Mouse (Mus musculus) small intestine, adult 2 months (tissue): ENCODE measurements around the gene Vps37b. TPM values are rescaled to one million over a fixed set of nuclear protein-coding genes. Genes with fewer than 3 reads are reported as not detected.

ENCODE experiments used
- H3K27ac ChIP-seq: fragments of 200-500 bp; 2 replicates; pipeline ENCODE4 v1.5.1; 2012; ENCODE audit warnings: low read depth, low read length, control low read depth, inconsistent platforms; ENCODE audit not compliant: insufficient read depth
- H3K27me3 ChIP-seq: fragments of 200-500 bp; 2 replicates; pipeline ENCODE4 v1.6.1; 2012; ENCODE audit warnings: mild to moderate bottlenecking, moderate library complexity, low read length, inconsistent platforms; ENCODE audit not compliant: control insufficient read depth, insufficient read depth
- H3K36me3 ChIP-seq: fragments of 200-500 bp; 2 replicates; pipeline ENCODE4 v1.6.1; 2012; ENCODE audit warnings: mild to moderate bottlenecking, low read length, control low read depth, inconsistent platforms; ENCODE audit not compliant: control insufficient read depth, insufficient read depth
- H3K4me1 ChIP-seq: fragments of 200-500 bp; 2 replicates; pipeline ENCODE4 v1.6.1; 2012; ENCODE audit warnings: low read length, inconsistent platforms, mixed read lengths; ENCODE audit not compliant: control insufficient read depth, insufficient read depth, insufficient read length
- H3K4me3 ChIP-seq: fragments of 200-500 bp; 2 replicates; pipeline ENCODE4 v1.5.1; 2012; ENCODE audit warnings: low read depth, mild to moderate bottlenecking, control low read depth, inconsistent platforms, low read length, moderate library complexity
- CTCF ChIP-seq: fragments of 200-500 bp; IDR thresholded peaks from 2 replicates; pipeline ENCODE4 v1.5.1; 2012; ENCODE audit warnings: low read depth, mild to moderate bottlenecking, control low read depth, inconsistent platforms, low read length, moderate library complexity, mixed read lengths; ENCODE audit not compliant: insufficient replicate concordance, insufficient read length; ENCODE audit errors: extremely low read depth
- POLR2A ChIP-seq: fragments of 200-500 bp; IDR thresholded peaks from 2 replicates; pipeline ENCODE4 v1.6.1; 2012; ENCODE audit warnings: low read depth, mild to moderate bottlenecking, control low read depth, inconsistent platforms, low read length, moderate library complexity
- WGBS: fragments of 180-500 bp; shearing (Covaris S2); methylation state at CpG from one replicate; pipeline ENCODE4 v1.1.7; 2018; 5-methylcytosine and 5-hydroxymethylcytosine counted together
- polyA plus RNA-seq: library from polyadenylated mRNA; depleted of rRNA; stranded (reverse); fragments of >200 nt; gene quantifications from 2 replicates; pipeline ENCODE4 v1.2.3, GENCODE M21; 2012

Gene Vps37b
- polyA plus RNA-seq, 1 experiment: 55.6 TPM

GRCm38 (mm10) chr5:123986925-123987324 lies 45.1 kb downstream of the Vps37b start:
- Histone ChIP-seq H3K27me3 (no peaks in the 10 kb centered on the region), H3K4me1 (peaks cover 26% of the 10 kb centered on the region), H3K4me3 (no peak overlapping the region), H3K27ac (peak overlapping the region; percentile 45; the same call in 1 of the 2 replicates), H3K36me3 (peaks cover 20% of the 10 kb centered on the region)
- 25% methylated on average over 2 of the region's 2 CpGs for WGBS
- TF ChIP-seq CTCF: no peak
- no peak for TF ChIP-seq POLR2A

GRCm38 (mm10) chr5:123985434-123985833 lies 46.6 kb downstream of the Vps37b start:
- no peaks in the 10 kb centered on the region for H3K27me3 ChIP-seq
- WGBS: 91% methylated on average over 9 of the region's 9 CpGs
- H3K4me3 ChIP-seq: no peak overlapping the region
- no peak overlapping the region for H3K27ac ChIP-seq
- TF ChIP-seq CTCF: no peak
- TF ChIP-seq POLR2A: no peak
- H3K4me1 ChIP-seq: peaks cover 34% of the 10 kb centered on the region
- H3K36me3 ChIP-seq: peaks cover 9% of the 10 kb centered on the region

DNA sequence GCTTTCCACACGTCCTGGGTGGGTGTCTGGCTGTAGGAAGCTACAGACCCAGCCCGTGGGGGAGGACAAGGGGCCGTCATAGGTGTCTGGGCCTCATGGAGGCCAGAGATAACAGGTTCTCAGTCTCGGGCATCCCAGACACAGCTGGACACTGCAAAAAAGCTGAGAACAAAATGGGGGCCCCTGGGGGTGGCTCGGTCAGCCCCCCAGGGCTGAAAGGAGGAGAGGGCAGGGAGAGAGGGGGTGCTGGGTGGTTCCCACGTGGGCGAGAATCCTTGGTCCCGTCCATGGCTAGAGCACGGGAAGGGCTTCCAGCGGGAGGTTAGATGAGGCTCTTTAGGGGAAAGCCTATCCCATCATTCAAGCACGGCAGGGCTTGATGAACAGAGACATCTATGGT lies 49.2 kb downstream of the Vps37b start:
- Histone ChIP-seq H3K4me1 (peaks cover 32% of the 10 kb centered on the region), H3K36me3 (peaks cover 5% of the 10 kb centered on the region; the same call in 1 of the 2 replicates)
- WGBS: 73% methylated on average over 11 of the region's 11 CpGs

GRCm38 (mm10) chr5:123981250-123981554 lies 50.9 kb downstream of the Vps37b start:
- WGBS: 47% methylated on average over 6 of the region's 6 CpGs
- TF ChIP-seq POLR2A (no peak), CTCF (no peak)
- peak overlapping the region; percentile 53; the same call in 1 of the 2 replicates for H3K27ac ChIP-seq

More for the DNA sequence above, 49.2 kb downstream of the Vps37b start:
- Histone ChIP-seq H3K4me3 (no peak overlapping the region), H3K27me3 (no peaks in the 10 kb centered on the region), H3K27ac (no peak overlapping the region)
- TF ChIP-seq CTCF (no peak), POLR2A (no peak)

GRCm38 (mm10) chr5:123980521-123981249 lies 51.4 kb downstream of the Vps37b start:
- no peak for TF ChIP-seq CTCF
- TF ChIP-seq POLR2A: no peak
- Histone ChIP-seq H3K27me3 (no peaks in the 10 kb centered on the region), H3K4me3 (no peak overlapping the region), H3K36me3 (peaks cover 5% of the 10 kb centered on the region; the same call in 1 of the 2 replicates), H3K27ac (peak overlapping the region; percentile 53; the same call in 1 of the 2 replicates), H3K4me1 (peaks cover 28% of the 10 kb centered on the region)
- WGBS: 72% methylated on average over 9 of the region's 9 CpGs

More at GRCm38 (mm10) chr5:123981250-123981554, 50.9 kb downstream of the Vps37b start:
- Histone ChIP-seq H3K4me1 (peaks cover 29% of the 10 kb centered on the region), H3K36me3 (peaks cover 5% of the 10 kb centered on the region; the same call in 1 of the 2 replicates), H3K4me3 (no peak overlapping the region), H3K27me3 (no peaks in the 10 kb centered on the region)

- Histone ChIP-seq H3K27me3 (no peaks in the 10 kb centered on the region), H3K36me3 (peaks cover 5% of the 10 kb centered on the region; the same call in 1 of the 2 replicates), H3K4me1 (peaks cover 25% of the 10 kb centered on the region), H3K27ac (0 out of 2 replicates have a peak overlapping the region, but pooled peaks have one; percentile 50), H3K4me3 (no peak overlapping the region)
- TF ChIP-seq POLR2A: no peak
- no peak for TF ChIP-seq CTCF
- 68% methylated on average over 4 of the region's 4 CpGs for WGBS
Observed at GRCm38 (mm10) chr5:123979980-123980369, 52.1 kb downstream of the Vps37b start.

GRCm38 (mm10) chr5:123979221-123979979 lies 52.7 kb downstream of the Vps37b start:
- WGBS: 89% methylated on average over 18 of the region's 18 CpGs

More at GRCm38 (mm10) chr5:123979221-123979979, 52.7 kb downstream of the Vps37b start:
- Histone ChIP-seq H3K27me3 (no peaks in the 10 kb centered on the region), H3K27ac (no peak overlapping the region), H3K4me1 (peaks cover 23% of the 10 kb centered on the region), H3K36me3 (peaks cover 5% of the 10 kb centered on the region; the same call in 1 of the 2 replicates), H3K4me3 (no peak overlapping the region)
- TF ChIP-seq CTCF: no peak
- no peak for TF ChIP-seq POLR2A
